In the genomic region with DNA sequence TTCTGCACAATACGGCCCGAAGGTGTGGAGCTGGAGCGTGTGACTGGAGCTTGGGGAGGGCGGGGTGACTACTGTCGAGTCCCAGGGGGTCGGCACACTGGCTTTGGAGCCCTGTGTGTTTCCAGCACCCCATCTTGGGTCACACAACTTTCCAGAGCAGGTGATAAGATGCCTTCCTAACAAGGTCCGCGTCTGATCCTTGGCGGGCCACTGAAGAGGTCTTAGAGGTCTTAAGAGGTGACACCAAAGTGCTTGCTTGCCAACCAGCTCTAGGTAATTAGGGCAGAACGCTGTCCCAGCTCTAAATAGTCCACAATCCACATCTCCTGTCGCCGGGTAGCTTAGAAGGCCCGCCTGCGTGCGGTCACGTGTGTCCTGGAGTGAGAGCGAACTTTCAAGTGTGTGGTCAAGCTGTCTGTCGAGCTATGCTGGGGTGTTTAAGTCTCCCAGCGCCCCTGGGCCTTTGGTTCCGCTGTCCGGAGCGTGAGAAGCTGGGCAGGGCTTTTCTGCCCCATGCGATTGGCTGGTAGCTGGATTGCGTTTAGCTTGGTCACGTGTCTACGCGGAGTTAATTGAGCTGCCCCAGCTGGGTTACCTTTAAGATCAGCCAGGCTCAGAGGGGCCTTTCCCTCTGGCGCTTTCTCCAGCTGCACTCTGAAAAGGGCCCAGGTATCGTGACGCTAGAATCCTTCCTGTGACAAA, we compare ENCODE assay signal across 8 mouse cellular contexts. TPM values are rescaled to one million over a fixed set of nuclear protein-coding genes. Genes with fewer than 3 reads are reported as not detected.
DNase-seq lines count a peak whose midpoint lies in the region; ATAC-seq and TF ChIP-seq lines count a peak whose summit lies in the region.

No protein-coding gene starts in this region.

- intact Hi-C loops in heart, postnatal 25 days (cut with DNase I): loop anchor here (5.0 to 10.0 kb wide), 4 partner anchors 94 to 196 kb away; no protein-coding TSS in a partner anchor

- peak overlapping the region; percentile 84 for H3K4me3 ChIP-seq in ES-Bruce4 (ENCODE audit: low read depth, low read length)
- H3K4me3 ChIP-seq in cerebellum, adult 2 months (replicated peaks; ENCODE audit: insufficient read depth, low read depth, low read length): peak overlapping the region; percentile 74
- peak overlapping the region; percentile 86 for H3K4me3 ChIP-seq in forebrain, postnatal 0 days (ENCODE audit: low read depth, low read length)
- H3K4me3 ChIP-seq in liver, embryonic 15.5 days (replicated peaks): peak overlapping the region; percentile 53
- H3K4me3 ChIP-seq in neural tube, embryonic 13.5 days: peak overlapping the region; percentile 68

- peak; percentile 75 to 82 for DNase-seq in cerebellum, adult 2 months
- DNase-seq in forebrain, postnatal 0 days: peak; percentile 65
- peak; percentile 74 for DNase-seq in heart, postnatal 25 days (ENCODE audit: low spot score)
- peak; percentile 47 for DNase-seq in large intestine, adult 2 months (ENCODE audit: low read depth, low spot score)
- DNase-seq in urinary bladder, postnatal 36 days (ENCODE audit: low spot score in 2 of 2): peak; percentile 62 to 73

- H3K27me3 ChIP-seq in ES-Bruce4 (ENCODE audit: control insufficient read depth, insufficient read depth, low read length, poor library complexity, severe bottlenecking): peaks cover 3% of the 10 kb centered on the region
- no peaks in the 10 kb centered on the region for H3K27me3 ChIP-seq in cerebellum, adult 2 months (ENCODE audit: control insufficient read depth, insufficient read depth, low read length)
- no peaks in the 10 kb centered on the region for H3K27me3 ChIP-seq in forebrain, postnatal 0 days (ENCODE audit: insufficient read depth, low read length)
- H3K27me3 ChIP-seq in liver, embryonic 15.5 days: peaks cover 55% of the 10 kb centered on the region
- peaks cover 11% of the 10 kb centered on the region for H3K27me3 ChIP-seq in neural tube, embryonic 13.5 days

- H3K9me3 ChIP-seq in ES-Bruce4 (replicated peaks; ENCODE audit: control insufficient read depth, insufficient read depth, low read length, poor library complexity, severe bottlenecking): no peaks in the 10 kb centered on the region
- no peaks in the 10 kb centered on the region for H3K9me3 ChIP-seq in forebrain, postnatal 0 days (ENCODE audit: low read length)
- no peaks in the 10 kb centered on the region for H3K9me3 ChIP-seq in liver, embryonic 15.5 days (replicated peaks)
- no peaks in the 10 kb centered on the region for H3K9me3 ChIP-seq in neural tube, embryonic 13.5 days

- H3K36me3 ChIP-seq in ES-Bruce4 (ENCODE audit: control insufficient read depth, insufficient read depth, low read length, poor library complexity, severe bottlenecking): no peaks in the 10 kb centered on the region
- H3K36me3 ChIP-seq in forebrain, postnatal 0 days (ENCODE audit: insufficient read depth): no peaks in the 10 kb centered on the region
- H3K36me3 ChIP-seq in liver, embryonic 15.5 days (replicated peaks): no peaks in the 10 kb centered on the region
- H3K36me3 ChIP-seq in neural tube, embryonic 13.5 days: no peaks in the 10 kb centered on the region

- H3K9ac ChIP-seq in ES-Bruce4 (ENCODE audit: low read depth, poor library complexity, severe bottlenecking): peak overlapping the region; percentile 57; the same call in 1 of the 2 replicates
- peak overlapping the region; percentile 84 for H3K9ac ChIP-seq in forebrain, postnatal 0 days
- H3K9ac ChIP-seq in liver, embryonic 15.5 days: no peak overlapping the region
- peak overlapping the region; percentile 84 for H3K9ac ChIP-seq in neural tube, embryonic 13.5 days

- no peaks in the 10 kb centered on the region for H3K4me1 ChIP-seq in ES-Bruce4 (ENCODE audit: control insufficient read depth, insufficient read depth, low read length)
- peaks cover 16% of the 10 kb centered on the region; the same call in 1 of the 2 replicates for H3K4me1 ChIP-seq in cerebellum, adult 2 months (ENCODE audit: control insufficient read depth, insufficient read depth, low read length)
- H3K4me1 ChIP-seq in forebrain, postnatal 0 days (ENCODE audit: insufficient read depth): peaks cover 17% of the 10 kb centered on the region
- no peaks in the 10 kb centered on the region; the same call in 1 of the 2 replicates for H3K4me1 ChIP-seq in liver, embryonic 15.5 days (replicated peaks)
- peaks cover 44% of the 10 kb centered on the region for H3K4me1 ChIP-seq in neural tube, embryonic 13.5 days (replicated peaks)

- H3K27ac ChIP-seq in ES-Bruce4 (ENCODE audit: insufficient read depth, low read length): no peak overlapping the region
- peak overlapping the region; percentile 82; the same call in 1 of the 2 replicates for H3K27ac ChIP-seq in cerebellum, adult 2 months (ENCODE audit: insufficient read depth, low read length)
- H3K27ac ChIP-seq in forebrain, postnatal 0 days (ENCODE audit: low read depth, low read length): peak overlapping the region; percentile 95; the same call in 1 of the 2 replicates
- H3K27ac ChIP-seq in liver, embryonic 15.5 days (replicated peaks): no peak overlapping the region
- H3K27ac ChIP-seq in neural tube, embryonic 13.5 days (replicated peaks): peak overlapping the region; percentile 93

- TF ChIP-seq POLR2A in ES-Bruce4 (IDR thresholded peaks at IDR 0.05; ENCODE audit: insufficient read depth, low read length): no peak
- peak; percentile 53; the same call in 1 of the 2 replicates for TF ChIP-seq POLR2A in cerebellum, adult 2 months (IDR thresholded peaks at IDR 0.05; ENCODE audit: borderline replicate concordance, insufficient read depth, low read length)

- TF ChIP-seq EP300 in ES-Bruce4 (IDR thresholded peaks at IDR 0.05; ENCODE audit: insufficient read depth, low read depth, low read length): no peak

- 2% methylated on average over 30 of the region's 30 CpGs for WGBS in cerebellum, adult 2 months
- 1% methylated on average over 30 of the region's 30 CpGs for WGBS in forebrain, postnatal 0 days
- 1% methylated on average over 30 of the region's 30 CpGs for WGBS in large intestine, adult 2 months
- 2% methylated on average over 30 of the region's 30 CpGs for WGBS in liver, embryonic 15.5 days (ENCODE audit: insufficient replicate concordance)
- under 1% methylated on average over 30 of the region's 30 CpGs for WGBS in neural tube, embryonic 13.5 days

- TF ChIP-seq CTCF in ES-Bruce4 (IDR thresholded peaks at IDR 0.05; ENCODE audit: low read depth, low read length): no peak
- no peak for TF ChIP-seq CTCF in cerebellum, adult 2 months (IDR thresholded peaks at IDR 0.05; ENCODE audit: borderline replicate concordance, insufficient read depth, low read depth, low read length)
- no peak for TF ChIP-seq CTCF in forebrain, postnatal 0 days (IDR thresholded peaks at IDR 0.05; ENCODE audit: low read depth)

- peak overlapping the region; percentile 98 for H3K4me2 ChIP-seq in forebrain, postnatal 0 days (ENCODE audit: low read depth)
- H3K4me2 ChIP-seq in liver, embryonic 15.5 days: peak overlapping the region; percentile 67
- H3K4me2 ChIP-seq in neural tube, embryonic 13.5 days: peak overlapping the region; percentile 66

- ATAC-seq in forebrain, postnatal 0 days: no peak
- peak; percentile 35; the same call in 1 of the 2 replicates for ATAC-seq in liver, embryonic 15.5 days (ENCODE audit: insufficient read depth)
- peak; percentile 12; the same call in 1 of the 2 replicates for ATAC-seq in neural tube, embryonic 13.5 days (ENCODE audit: low read depth)

RNA-seq across cellular contexts. Expression of a gene that starts 2.4 kb away (rescaled TPM):
- polyA plus RNA-seq in ES-Bruce4 (2011; ENCODE audit: insufficient read depth, insufficient read length, low read depth, missing spikeins): 2.4 TPM in 2 replicates
- polyA plus RNA-seq in cerebellum, adult 2 months (2012; rRNA removed): 43.5 and 47.1 TPM in 2 replicates
- total RNA-seq in forebrain, postnatal 0 days (2014; rRNA removed): 57.6 and 65.3 TPM in 2 replicates
- polyA plus RNA-seq in forebrain, postnatal 0 days (2015; fragmentation: Nextera tagmentation; extraction: Ambion mirVana): 35.0 and 41.0 TPM in 2 replicates
- total RNA-seq in heart, postnatal 25 days (2021): 100 to 1,000 TPM; 189 to 191 TPM
- 1.7 and 2.7 TPM in 2 replicates for polyA plus RNA-seq in large intestine, adult 2 months (2012; rRNA removed)
- polyA plus RNA-seq in liver, embryonic 15.5 days (2015; fragmentation: Nextera tagmentation; extraction: Ambion mirVana): 1.3 and 1.5 TPM in 2 replicates
- 19.7 and 22.5 TPM in 2 replicates for polyA plus RNA-seq in neural tube, embryonic 13.5 days (2015; fragmentation: Nextera tagmentation; extraction: Ambion mirVana)

Comparison
In these comparisons a context has a peak if more than half of its experiments do, and no peak if none do; other contexts are left out.
1. H3K27ac ChIP-seq: peak in cerebellum, adult 2 months (single experiment), forebrain, postnatal 0 days (single experiment) and neural tube, embryonic 13.5 days (single experiment); none in ES-Bruce4 (single experiment) and liver, embryonic 15.5 days (single experiment).
2. Peak in every context shown above with its lines, with median percentiles within 50 percentile points of each other: H3K4me3 ChIP-seq, DNase-seq and H3K4me2 ChIP-seq.